In the genomic region with DNA sequence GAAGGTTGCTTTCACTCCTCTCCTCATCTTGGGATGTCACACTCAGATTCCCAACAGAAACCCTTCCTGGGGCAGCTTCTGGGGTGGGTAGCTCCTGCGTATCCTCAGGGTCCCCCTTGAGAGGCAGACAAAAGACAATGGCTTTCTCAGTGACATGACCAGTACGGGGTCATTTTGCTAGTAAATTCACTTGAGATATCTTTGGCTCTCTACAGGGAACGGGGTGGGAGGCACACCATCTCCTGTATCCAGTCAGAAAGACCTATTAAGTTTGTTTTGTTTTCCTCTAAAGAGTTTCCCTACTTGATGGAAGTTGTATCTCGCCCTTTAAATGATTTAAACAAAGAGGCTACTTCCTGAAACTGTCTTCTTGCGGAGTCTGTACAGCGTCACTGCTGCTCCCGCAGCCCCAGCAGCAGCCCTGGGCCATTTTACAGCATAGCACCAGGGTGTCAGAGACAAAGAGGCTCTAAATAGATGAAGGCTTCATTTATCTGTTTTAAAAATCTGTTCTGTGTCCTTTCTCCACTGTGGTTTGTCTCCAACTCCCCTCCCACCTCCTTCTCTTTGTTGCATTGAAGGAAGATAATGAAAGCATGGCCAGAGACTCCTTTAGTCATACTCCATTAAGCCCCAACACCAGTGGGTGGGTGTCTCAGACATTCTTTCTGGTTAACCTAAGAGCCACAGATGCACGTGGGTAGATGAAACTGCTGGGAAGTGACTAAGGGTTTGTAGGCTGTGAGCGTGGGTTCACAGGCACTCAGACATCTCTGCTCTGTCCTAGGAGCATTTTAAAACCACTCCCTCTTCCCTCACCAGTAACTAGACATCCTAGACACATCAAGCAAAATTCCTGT, we compare ENCODE assay signal across 12 mouse cellular contexts. TPM values are rescaled to one million over a fixed set of nuclear protein-coding genes. Genes with fewer than 3 reads are reported as not detected.
DNase-seq lines count a peak whose midpoint lies in the region; ATAC-seq lines count a peak whose summit lies in the region.
"Had no signal": no experiment of that assay in that cellular context is flagged by ENCODE, and none has a peak within 500 bp of the region (broad histone marks: within the 10 kb centered on the region; RNA-seq: fewer than 3 reads in every experiment).

No protein-coding gene starts in this region.

- no peaks in the 10 kb centered on the region; the same call in 1 of the 2 replicates for H3K4me1 ChIP-seq in hindbrain, embryonic 14.5 days (replicated peaks; ENCODE audit: control insufficient read depth, insufficient read depth, low read length)
- H3K4me1 ChIP-seq: embryonic facial prominence, embryonic 12.5 days; lung, embryonic 15.5 days had no signal

- H3K27ac ChIP-seq in hindbrain, embryonic 14.5 days, result peak overlapping the region; percentile 38; the same call in 1 of the 2 replicates
- H3K27ac ChIP-seq: embryonic facial prominence, embryonic 12.5 days; lung, embryonic 15.5 days had no signal

- no peak overlapping the region for H3K4me2 ChIP-seq in hindbrain, embryonic 14.5 days (replicated peaks)
- H3K4me2 ChIP-seq: embryonic facial prominence, embryonic 12.5 days; lung, embryonic 15.5 days had no signal

- H3K9me3 ChIP-seq in hindbrain, embryonic 14.5 days (ENCODE audit: control insufficient read depth, low read length), result no peaks in the 10 kb centered on the region
- H3K9me3 ChIP-seq: embryonic facial prominence, embryonic 12.5 days; lung, embryonic 15.5 days had no signal

- ATAC-seq in hindbrain, embryonic 14.5 days (ENCODE audit: low FRiP score), result no peak

- H3K4me3 ChIP-seq in hindbrain, embryonic 14.5 days (replicated peaks; ENCODE audit: low read length), result no peak overlapping the region
- H3K4me3 ChIP-seq: embryonic facial prominence, embryonic 12.5 days; lung, embryonic 15.5 days had no signal

- no peak overlapping the region for H3K9ac ChIP-seq in hindbrain, embryonic 14.5 days
- H3K9ac ChIP-seq: embryonic facial prominence, embryonic 12.5 days; lung, embryonic 15.5 days had no signal

- H3K36me3 ChIP-seq in hindbrain, embryonic 14.5 days (replicated peaks; ENCODE audit: control insufficient read depth, insufficient read depth), result peaks cover 55% of the 10 kb centered on the region

- H3K27me3 ChIP-seq in hindbrain, embryonic 14.5 days (ENCODE audit: control insufficient read depth, insufficient read depth, low read length), result no peaks in the 10 kb centered on the region
- H3K27me3 ChIP-seq: embryonic facial prominence, embryonic 12.5 days; lung, embryonic 15.5 days had no signal

- WGBS in hindbrain, embryonic 14.5 days, result 29% methylated on average over 9 of the region's 9 CpGs

- intact Hi-C loops in left cerebral cortex, postnatal 10 days (cut with DNase I), result no loop called here
- intact Hi-C loops in gastrocnemius, postnatal 36 days (cut with DNase I), result no loop called here

- DNase-seq in embryo, embryonic 11 days, result peak; percentile 14
- no peak for DNase-seq in embryo, embryonic 9.5 days (ENCODE audit: extremely low spot score)
- DNase-seq in left cerebral cortex, adult 11 months (ENCODE audit: low spot score), result peak; percentile 70
- DNase-seq in left cerebral cortex, postnatal 10 days (ENCODE audit: extremely low spot score in 1 of 2, low spot score in 2 of 2), result no peak
- DNase-seq in hindbrain, embryonic 14.5 days (ENCODE audit: low spot score), result no peak
- DNase-seq in right cerebral cortex, postnatal 25 days, result peak; percentile 68
- no peak for DNase-seq in gastrocnemius, postnatal 36 days
- DNase-seq in cerebellum, postnatal 14 days, result no peak
- DNase-seq: adrenal gland, adult 8-10 months; spleen, adult 18-20 months had no signal

RNA-seq across cellular contexts. Expression of a gene that starts 21.0 kb away (rescaled TPM):
- 10 to 100 TPM; 24.4 to 26.4 TPM for total RNA-seq in left cerebral cortex, postnatal 10 days (2021)
- 17.7 and 18.4 TPM in 2 replicates for polyA plus RNA-seq in hindbrain, embryonic 14.5 days (2014; fragmentation: Nextera tagmentation; extraction: Ambion mirVana)
- 10 to 100 TPM; 14.9 to 17.0 TPM for total RNA-seq in gastrocnemius, postnatal 36 days (2021)

RNA-seq across cellular contexts. Expression of a gene that starts 21.4 kb away (rescaled TPM):
- 10 to 100 TPM; 21.4 to 25.9 TPM for total RNA-seq in left cerebral cortex, postnatal 10 days (2021)
- 26.9 and 28.9 TPM in 2 replicates for polyA plus RNA-seq in hindbrain, embryonic 14.5 days (2014; fragmentation: Nextera tagmentation; extraction: Ambion mirVana)
- total RNA-seq in gastrocnemius, postnatal 36 days (2021), result 1 to 10 TPM; 6.0 to 6.9 TPM

Comparison
In these comparisons a context has a peak if more than half of its experiments do, and no peak if none do; other contexts are left out.
1. DNase-seq: peak in embryo, embryonic 11 days (single experiment), left cerebral cortex, adult 11 months (single experiment) and right cerebral cortex, postnatal 25 days (single experiment); none in embryo, embryonic 9.5 days (single experiment), left cerebral cortex, postnatal 10 days (0 of 2), hindbrain, embryonic 14.5 days (single experiment), gastrocnemius, postnatal 36 days (0 of 2) and cerebellum, postnatal 14 days (0 of 2).